ENCODE assay signal across 10 mouse cellular contexts in the genomic region with DNA sequence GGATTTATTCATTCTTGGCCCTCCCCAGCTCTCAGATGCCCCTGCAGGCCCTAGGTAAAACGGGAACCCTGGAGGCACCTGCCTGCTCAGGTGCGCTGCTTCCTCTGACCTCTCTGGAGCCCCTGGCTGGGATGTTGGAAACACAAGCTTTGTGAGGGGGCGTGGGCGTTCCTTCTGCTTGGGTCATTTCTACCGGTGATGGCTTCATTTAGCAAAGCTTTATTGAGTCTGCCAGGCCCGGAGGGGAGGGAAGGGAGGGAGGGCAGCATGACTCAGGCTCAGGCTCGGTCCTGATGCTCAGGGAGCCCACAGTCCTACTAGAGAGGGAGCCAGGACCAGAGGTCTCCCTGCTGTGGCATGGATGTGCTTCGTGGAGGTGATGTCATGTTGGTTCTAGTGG. TPM values are rescaled to one million over a fixed set of nuclear protein-coding genes. Genes with fewer than 3 reads are reported as not detected.
DNase-seq lines count a peak whose midpoint lies in the region; ATAC-seq and TF ChIP-seq lines count a peak whose summit lies in the region.
"Had no signal": no experiment of that assay in that cellular context is flagged by ENCODE, and none has a peak within 500 bp of the region (broad histone marks: within the 10 kb centered on the region; RNA-seq: fewer than 3 reads in every experiment).

No protein-coding gene starts in this region.

- H3K36me3 ChIP-seq in hindbrain, postnatal 0 days (ENCODE audit: insufficient read depth, low read length), result no peaks in the 10 kb centered on the region
- no peaks in the 10 kb centered on the region for H3K36me3 ChIP-seq in stomach, embryonic 14.5 days (ENCODE audit: control insufficient read depth, insufficient read depth, low read length)

- H3K27me3 ChIP-seq in hindbrain, postnatal 0 days (ENCODE audit: insufficient read depth, low read length), result no peaks in the 10 kb centered on the region
- peaks cover 12% of the 10 kb centered on the region; the same call in 1 of the 2 replicates for H3K27me3 ChIP-seq in stomach, embryonic 14.5 days (ENCODE audit: control insufficient read depth, insufficient read depth, low read length)

- H3K4me1 ChIP-seq in hindbrain, postnatal 0 days (ENCODE audit: insufficient read depth, low read length), result peaks cover 7% of the 10 kb centered on the region
- peaks cover under 1% of the 10 kb centered on the region; the same call in 1 of the 2 replicates for H3K4me1 ChIP-seq in stomach, embryonic 14.5 days (ENCODE audit: control insufficient read depth, insufficient read depth, low read length)

- no peak for ATAC-seq in hindbrain, postnatal 0 days
- ATAC-seq in stomach, embryonic 14.5 days (ENCODE audit: insufficient number of reproducible peaks, insufficient read depth, low FRiP score, low read depth), result no peak
- ATAC-seq in erythroid progenitor cell, adult 5-6 weeks (replicated peaks; ENCODE audit: low FRiP score, poor library complexity, severe bottlenecking), result no peak

- H3K27ac ChIP-seq in hindbrain, postnatal 0 days, result peak overlapping the region; percentile 75
- no peak overlapping the region for H3K27ac ChIP-seq in stomach, embryonic 14.5 days (ENCODE audit: low read length)

- TF ChIP-seq CTCF in hindbrain, postnatal 0 days (IDR thresholded peaks at IDR 0.05; ENCODE audit: low read depth), result no peak

- H3K4me2 ChIP-seq in hindbrain, postnatal 0 days (ENCODE audit: low read depth, low read length), result peak overlapping the region; percentile 74
- H3K4me2 ChIP-seq in stomach, embryonic 14.5 days (replicated peaks; ENCODE audit: low read depth, low read length), result peak overlapping the region; percentile 88

- H3K9me3 ChIP-seq in hindbrain, postnatal 0 days (ENCODE audit: low read length), result no peaks in the 10 kb centered on the region
- H3K9me3 ChIP-seq in stomach, embryonic 14.5 days (ENCODE audit: control insufficient read depth, low read depth, low read length), result no peaks in the 10 kb centered on the region

- H3K9ac ChIP-seq in hindbrain, postnatal 0 days (replicated peaks; ENCODE audit: low read length), result peak overlapping the region; percentile 65
- 0 out of 2 replicates have a peak overlapping the region, but pooled peaks have one; percentile 10 for H3K9ac ChIP-seq in stomach, embryonic 14.5 days (replicated peaks; ENCODE audit: low read depth, low read length)

- DNase-seq in right cerebral cortex, adult 18-20 months, result peak; percentile 55
- no peak for DNase-seq in right cerebral cortex, postnatal 4 days
- DNase-seq in cerebellum, adult 9-11 months, result peak; percentile 93
- DNase-seq in hindbrain, postnatal 0 days (ENCODE audit: low spot score), result peak; percentile 43
- DNase-seq in natural killer cell, adult 2 months (ENCODE audit: low spot score in 2 of 2), result no peak
- no peak for DNase-seq in ovary, adult 18-20 months (ENCODE audit: low spot score)
- DNase-seq: kidney, postnatal 10 days had no signal

- peak overlapping the region; percentile 65 for H3K4me3 ChIP-seq in hindbrain, postnatal 0 days (ENCODE audit: low read length)
- H3K4me3 ChIP-seq in stomach, embryonic 14.5 days (ENCODE audit: low read depth, low read length), result peak overlapping the region; percentile 55; the same call in 1 of the 2 replicates

- WGBS in hindbrain, postnatal 0 days, result 11% methylated on average over 8 of the region's 8 CpGs
- 20% methylated on average over 8 of the region's 8 CpGs for WGBS in stomach, embryonic 14.5 days

RNA-seq across cellular contexts. Expression of a gene that starts 0.9 kb away (rescaled TPM):
- total RNA-seq in hindbrain, postnatal 0 days (2014; rRNA removed), result 599 and 600 TPM in 2 replicates
- polyA plus RNA-seq in hindbrain, postnatal 0 days (2015; fragmentation: Nextera tagmentation; extraction: Ambion mirVana), result 527 and 544 TPM in 2 replicates
- polyA plus RNA-seq in stomach, embryonic 14.5 days (2014; fragmentation: Nextera tagmentation; extraction: Ambion mirVana), result 1,379 and 1,439 TPM in 2 replicates
- 600 and 647 TPM in 2 replicates for total RNA-seq in erythroid progenitor cell, adult 5-6 weeks (2015; ENCODE audit: low replicate concordance)
- total RNA-seq in erythroid progenitor cell, adult 5-6 weeks (2017; ENCODE audit: low replicate concordance), result 701 and 821 TPM in 2 replicates

RNA-seq across cellular contexts. Expression of a gene that starts 1.5 kb away (rescaled TPM):
- total RNA-seq in hindbrain, postnatal 0 days (2014; rRNA removed), result 155 and 157 TPM in 2 replicates
- polyA plus RNA-seq in hindbrain, postnatal 0 days (2015; fragmentation: Nextera tagmentation; extraction: Ambion mirVana), result 73.4 and 78.6 TPM in 2 replicates
- 32.3 and 38.8 TPM in 2 replicates for polyA plus RNA-seq in stomach, embryonic 14.5 days (2014; fragmentation: Nextera tagmentation; extraction: Ambion mirVana)
- total RNA-seq in erythroid progenitor cell, adult 5-6 weeks (2015; ENCODE audit: low replicate concordance), result 19.1 and 20.1 TPM in 2 replicates
- 3.6 and 16.7 TPM in 2 replicates for total RNA-seq in erythroid progenitor cell, adult 5-6 weeks (2017; ENCODE audit: low replicate concordance)
- total RNA-seq: neutrophil, adult 5-6 weeks had no signal

RNA-seq across cellular contexts. Expression of a gene that starts 40.3 kb away (rescaled TPM):
- 55.0 and 58.6 TPM in 2 replicates for total RNA-seq in hindbrain, postnatal 0 days (2014; rRNA removed)
- 26.5 and 27.9 TPM in 2 replicates for polyA plus RNA-seq in hindbrain, postnatal 0 days (2015; fragmentation: Nextera tagmentation; extraction: Ambion mirVana)
- 32.2 and 34.9 TPM in 2 replicates for polyA plus RNA-seq in stomach, embryonic 14.5 days (2014; fragmentation: Nextera tagmentation; extraction: Ambion mirVana)
- total RNA-seq in erythroid progenitor cell, adult 5-6 weeks (2015; ENCODE audit: low replicate concordance), result 8.6 and 9.2 TPM in 2 replicates
- 22.5 and 26.3 TPM in 2 replicates for total RNA-seq in erythroid progenitor cell, adult 5-6 weeks (2017; ENCODE audit: low replicate concordance)

Comparison
In these comparisons a context has a peak if more than half of its experiments do, and no peak if none do; other contexts are left out.
1. DNase-seq: peak in right cerebral cortex, adult 18-20 months (single experiment), cerebellum, adult 9-11 months (single experiment) and hindbrain, postnatal 0 days (single experiment); none in right cerebral cortex, postnatal 4 days (single experiment), natural killer cell, adult 2 months (0 of 2) and ovary, adult 18-20 months (single experiment).